Mouse (Mus musculus) fat pad, adult 2 months (tissue): ENCODE results near the gene Zfp986.
"Not testable (repeated sequence)": the region's sequence is repeated elsewhere in the genome, so short reads cannot be mapped to it uniquely, and the experiment has no call there.

Source experiments
- DNase-seq: peaks from one replicate; pipeline ENCODE4 v3.0.0-alpha.2; 2011; ENCODE audit warnings: low read depth, low spot score; ENCODE audit errors: extremely low read depth

The Zfp986 gene

GRCm38 (mm10) chr4:145868494-145868893 is at the start of gene Zfp986:
Gene Zfp986 (plus strand): TSS chr4:145868794.
- DNase-seq: not testable (repeated sequence)

GRCm38 (mm10) chr4:145819946-145820345 is 48.6 kb upstream of the Zfp986 start:
- not testable (repeated sequence) for DNase-seq

- not testable (repeated sequence) for DNase-seq
Observed at GRCm38 (mm10) chr4:145825606-145826005, 43.0 kb upstream of the Zfp986 start.

GRCm38 (mm10) chr4:145831328-145832062 is 37.1 kb upstream of the Zfp986 start:
- not testable (repeated sequence) for DNase-seq

GRCm38 (mm10) chr4:145836300-145836862 is 32.2 kb upstream of the Zfp986 start:
- DNase-seq: not testable (repeated sequence)

GRCm38 (mm10) chr4:145836863-145837440 is 31.6 kb upstream of the Zfp986 start:
- not testable (repeated sequence) for DNase-seq

GRCm38 (mm10) chr4:145846793-145847192 is 21.8 kb upstream of the Zfp986 start:
- DNase-seq: not testable (repeated sequence)

- DNase-seq: not testable (repeated sequence)
Observed at GRCm38 (mm10) chr4:145848183-145848890, 20.3 kb upstream of the Zfp986 start.

- not testable (repeated sequence) for DNase-seq
Observed at GRCm38 (mm10) chr4:145848891-145849214, 19.7 kb upstream of the Zfp986 start.

- not testable (repeated sequence) for DNase-seq
Observed at GRCm38 (mm10) chr4:145851421-145851820, 17.2 kb upstream of the Zfp986 start.

GRCm38 (mm10) chr4:145863872-145864271 is 4.7 kb upstream of the Zfp986 start:
- DNase-seq: not testable (repeated sequence)
